Mouse (Mus musculus) myocyte (in vitro differentiated cells): ENCODE results near the gene Dnttip1.

ENCODE experiments used
- CEBPB ChIP-seq: IDR thresholded peaks from 2 replicates; pipeline ENCODE4 v1.6.1; 2011; ENCODE audit warnings: mild to moderate bottlenecking, moderate library complexity; ENCODE audit not compliant: poor library complexity, insufficient read depth, severe bottlenecking
- E2F4 ChIP-seq: IDR thresholded peaks from one replicate; pipeline ENCODE4 v1.6.1; 2011; ENCODE audit warnings: mild to moderate bottlenecking, control low read depth, moderate library complexity; ENCODE audit not compliant: insufficient read depth
- MAX ChIP-seq: IDR thresholded peaks from one replicate; pipeline ENCODE4 v1.6.1; 2011; ENCODE audit warnings: low read depth, mild to moderate bottlenecking, control low read depth
- MYOG ChIP-seq, 3 experiments: IDR thresholded peaks; one replicate each; pipeline ENCODE4 v1.6.1; 2011; ENCODE audit warnings: control low read depth in 2 of 3, low read depth in 2 of 3, mild to moderate bottlenecking in 2 of 3; ENCODE audit not compliant: insufficient read length in 2 of 3, control insufficient read depth in 1 of 3, insufficient read depth in 1 of 3
- POLR2A ChIP-seq: IDR thresholded peaks from one replicate; pipeline ENCODE4 v1.6.1; 2011; ENCODE audit warnings: low read depth, mild to moderate bottlenecking, control low read depth, moderate library complexity; ENCODE audit not compliant: insufficient read length
- POLR2AphosphoS2 ChIP-seq: IDR thresholded peaks from one replicate; pipeline ENCODE4 v1.6.1; 2011; ENCODE audit warnings: low read depth, control low read depth; ENCODE audit not compliant: insufficient read length
- TCF12 ChIP-seq: IDR thresholded peaks from one replicate; pipeline ENCODE4 v1.6.1; 2011; ENCODE audit warnings: mild to moderate bottlenecking, control low read depth; ENCODE audit not compliant: poor library complexity, insufficient read depth, severe bottlenecking
- USF1 ChIP-seq: IDR thresholded peaks from one replicate; pipeline ENCODE4 v1.6.1; 2011; ENCODE audit warnings: low read depth, mild to moderate bottlenecking, control low read depth, moderate library complexity

- TF ChIP-seq POLR2A (no peak), USF1 (no peak), E2F4 (no peak), MYOG (IDR thresholded peaks at IDR 0.05; ENCODE audit: control insufficient read depth in 1 of 3, insufficient read depth in 1 of 3, insufficient read length in 2 of 3, low read depth in 2 of 3) (no peak), POLR2AphosphoS2 (no peak), CEBPB (no peak), TCF12 (no peak), MAX (no peak)
Measured at GRCm38 (mm10) chr2:164770279-164770678, 24.5 kb downstream of the Dnttip1 start.
